Mouse (Mus musculus): ENCODE measurements around the gene Prss27. TPM values are rescaled to one million over a fixed set of nuclear protein-coding genes. Genes with fewer than 3 reads are reported as not detected.
A peak's percentile ranks its signal among the peaks of the same experiment; 100 is the strongest.
"Not testable (repeated sequence)": the region's sequence is repeated elsewhere in the genome, so short reads cannot be mapped to it uniquely, and the experiment has no call there.

The Prss27 gene
- polyA plus RNA-seq, 1 experiment from 2014 or later: not detected

DNA sequence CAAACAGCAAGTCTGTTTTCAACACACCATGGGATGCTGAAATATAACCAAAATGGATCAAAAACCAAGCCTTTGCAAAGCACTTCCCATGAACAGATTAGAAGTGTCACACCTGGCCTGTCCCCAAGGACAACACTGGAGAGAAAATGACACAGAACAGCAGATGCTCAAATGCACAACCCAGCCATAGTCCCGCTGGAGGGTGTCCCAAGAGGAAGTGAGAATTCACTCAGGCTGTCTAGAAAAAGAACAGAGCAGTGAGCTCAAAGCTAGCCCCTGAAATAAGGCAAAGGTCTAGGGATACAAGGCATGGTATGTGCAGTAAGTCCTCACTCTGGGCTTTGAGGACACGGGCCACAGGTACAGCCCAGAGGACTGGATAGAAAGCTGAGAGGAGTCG lies 31.6 kb downstream of the Prss27 start:
- Histone ChIP-seq H3K4me2 (no peak overlapping the region), H3K9ac (no peak overlapping the region), H3K4me1 (replicated peaks) (peaks cover 25% of the 10 kb centered on the region), H3K27me3 (no peaks in the 10 kb centered on the region), H3K9me3 (replicated peaks) (no peaks in the 10 kb centered on the region), H3K36me3 (peaks cover 4% of the 10 kb centered on the region; the same call in 1 of the 2 replicates), H3K27ac (no peak overlapping the region), H3K4me3 (replicated peaks) (no peak overlapping the region)
- WGBS (ENCODE audit: insufficient replicate concordance): 80% methylated on average over 3 of the region's 3 CpGs
- DNase-seq: no peak
- ATAC-seq (ENCODE audit: low read depth): no peak

- Histone ChIP-seq H3K27ac (peak within 1 kb of the TSS; percentile 73), H3K4me1 (replicated peaks) (peaks cover 26% of the 10 kb centered on the region), H3K4me2 (peak within 1 kb of the TSS; percentile 81), H3K9ac (peak within 1 kb of the TSS; percentile 94), H3K4me3 (replicated peaks) (peak within 1 kb of the TSS; percentile 95), H3K9me3 (replicated peaks) (no peaks in the 10 kb centered on the region), H3K27me3 (no peaks in the 10 kb centered on the region), H3K36me3 (peaks cover 19% of the 10 kb centered on the region)
- peak; percentile 97 for ATAC-seq (ENCODE audit: low read depth)
- WGBS (ENCODE audit: insufficient replicate concordance): under 1% methylated on average over 62 of the region's 62 CpGs
- DNase-seq: peak; percentile 88
These were observed 35.2 kb downstream of the Prss27 start, which contains the start of gene Kctd5 for GRCm38 (mm10) chr17:24072919-24073696. Gene Kctd5 (minus strand): TSS chr17:24073485.

- ATAC-seq (ENCODE audit: low read depth): no peak
- H3K9me3 ChIP-seq (replicated peaks): no peaks in the 10 kb centered on the region
- WGBS (ENCODE audit: insufficient replicate concordance): 82% methylated on average over 2 of the region's 2 CpGs
- H3K9ac ChIP-seq: no peak overlapping the region
- no peak overlapping the region for H3K27ac ChIP-seq
- peaks cover 10% of the 10 kb centered on the region for H3K4me1 ChIP-seq (replicated peaks)
- H3K4me3 ChIP-seq (replicated peaks): no peak overlapping the region
- H3K27me3 ChIP-seq: no peaks in the 10 kb centered on the region
- H3K36me3 ChIP-seq: peaks cover 41% of the 10 kb centered on the region
- no peak for DNase-seq
- H3K4me2 ChIP-seq: no peak overlapping the region
These were observed 39.2 kb downstream of the Prss27 start for GRCm38 (mm10) chr17:24077101-24077500.

DNA sequence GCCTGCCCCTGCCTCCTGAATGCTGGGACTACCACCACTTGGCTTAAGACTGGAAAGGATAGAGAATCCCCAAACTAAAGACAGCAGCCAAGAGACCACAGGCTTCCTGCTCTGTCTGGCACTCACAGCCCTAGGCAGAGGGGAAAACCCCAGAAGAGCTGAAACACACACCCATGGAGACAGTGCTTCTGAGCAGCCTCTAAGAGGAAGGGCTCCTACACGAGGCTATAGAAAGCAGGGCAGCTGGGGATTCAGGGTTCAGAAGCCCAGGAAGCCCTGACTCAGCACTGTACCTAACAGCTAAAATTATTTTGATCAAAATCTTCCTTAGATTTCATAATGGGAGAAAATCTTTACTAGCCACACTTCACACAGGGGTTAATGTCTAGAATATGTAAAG lies 46.6 kb downstream of the Prss27 start:
- no peak overlapping the region for H3K4me3 ChIP-seq (replicated peaks)
- no peaks in the 10 kb centered on the region for H3K9me3 ChIP-seq (replicated peaks)
- H3K27me3 ChIP-seq: no peaks in the 10 kb centered on the region
- H3K27ac ChIP-seq: no peak overlapping the region
- no peak for DNase-seq
- H3K4me1 ChIP-seq (replicated peaks): no peaks in the 10 kb centered on the region
- no peak for ATAC-seq (ENCODE audit: low read depth)
- H3K36me3 ChIP-seq: peaks cover 58% of the 10 kb centered on the region
- H3K9ac ChIP-seq: no peak overlapping the region
- no peak overlapping the region for H3K4me2 ChIP-seq
- 37% methylated on average over 1 of the region's 1 CpGs for WGBS (ENCODE audit: insufficient replicate concordance)

DNA sequence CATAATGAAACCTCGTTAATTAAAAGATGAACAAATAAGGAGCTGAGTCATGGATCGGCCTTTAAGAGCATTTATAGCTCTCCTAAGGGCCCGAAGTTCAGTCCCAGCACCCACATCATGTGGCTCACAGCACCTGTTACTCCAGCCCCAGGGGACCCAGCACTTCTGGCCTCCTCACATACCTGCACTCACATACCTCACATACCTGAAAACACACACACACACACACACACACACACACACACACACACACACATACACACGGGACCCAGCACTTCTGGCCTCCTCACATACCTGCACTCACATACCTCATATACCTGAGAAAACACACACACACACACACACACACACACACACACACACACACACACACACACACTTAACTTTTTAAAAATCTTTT lies 48.5 kb downstream of the Prss27 start:
- H3K9me3 ChIP-seq (replicated peaks); ATAC-seq (ENCODE audit: low read depth); H3K9ac ChIP-seq; H3K4me1 ChIP-seq (replicated peaks); H3K27me3 ChIP-seq; H3K4me2 ChIP-seq; DNase-seq; H3K4me3 ChIP-seq (replicated peaks); H3K27ac ChIP-seq: not testable (repeated sequence)
- peaks cover 66% of the 10 kb centered on the region for H3K36me3 ChIP-seq
- WGBS (ENCODE audit: insufficient replicate concordance): 84% methylated on average over 4 of the region's 4 CpGs

DNA sequence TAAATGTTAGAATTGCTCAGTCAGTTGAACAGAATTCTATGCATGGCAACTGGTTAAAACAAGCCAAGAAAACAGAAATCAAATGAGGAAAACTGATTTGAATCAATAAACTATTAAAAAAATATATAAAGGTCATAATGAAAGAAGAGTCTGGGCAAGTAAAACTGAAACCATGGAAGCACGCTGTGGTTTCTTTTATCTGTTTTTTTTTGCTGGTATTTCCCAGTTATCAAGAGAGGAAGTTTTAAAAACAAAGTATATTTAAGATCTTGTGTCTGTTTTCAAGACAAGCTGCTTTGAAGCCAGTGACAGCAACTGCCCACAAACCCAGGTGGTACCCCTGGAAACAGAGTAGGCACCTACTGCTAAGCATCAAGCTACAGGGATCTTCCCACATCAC lies 52.6 kb downstream of the Prss27 start:
- no peaks in the 10 kb centered on the region for H3K9me3 ChIP-seq (replicated peaks)
- H3K4me1 ChIP-seq (replicated peaks): no peaks in the 10 kb centered on the region
- ATAC-seq (ENCODE audit: low read depth) (no peak), DNase-seq (no peak)
- no peaks in the 10 kb centered on the region for H3K27me3 ChIP-seq
- H3K27ac ChIP-seq: no peak overlapping the region
- no peak overlapping the region for H3K4me3 ChIP-seq (replicated peaks)
- WGBS (ENCODE audit: insufficient replicate concordance): 76% methylated on average over 1 of the region's 1 CpGs
- no peak overlapping the region for H3K4me2 ChIP-seq
- H3K36me3 ChIP-seq: peaks cover 77% of the 10 kb centered on the region
- H3K9ac ChIP-seq: no peak overlapping the region

Small RNAs within 50 kb of the gene (microRNA-seq; reads per million reads assigned to microRNA genes)
- gene Gm27700: not detected

Other genes starting within 250 kb of the Prss27 start
- gene Srrm2, start 247.6 kb upstream of the Prss27 start, polyA plus RNA-seq (2015; fragmentation: Nextera tagmentation; extraction: Ambion mirVana): 228 and 235 TPM in 2 replicates
- gene Elob, start 209.0 kb upstream of the Prss27 start, polyA plus RNA-seq (2015; fragmentation: Nextera tagmentation; extraction: Ambion mirVana): 535 and 572 TPM in 2 replicates
- gene Prss33, start 202.1 kb upstream of the Prss27 start, polyA plus RNA-seq (2015; fragmentation: Nextera tagmentation; extraction: Ambion mirVana): not detected in 2 replicates
- gene Prss32, start 194.3 kb upstream of the Prss27 start, polyA plus RNA-seq (2015; fragmentation: Nextera tagmentation; extraction: Ambion mirVana): not detected in 2 replicates
- 0.09 and 0.22 TPM in 2 replicates for gene Prss41, start 194.0 kb upstream of the Prss27 start, polyA plus RNA-seq (2015; fragmentation: Nextera tagmentation; extraction: Ambion mirVana)
- gene Prss21, start 170.1 kb upstream of the Prss27 start, polyA plus RNA-seq (2015; fragmentation: Nextera tagmentation; extraction: Ambion mirVana): not detected in 2 replicates
- not detected in 2 replicates for gene Dcpp1, start 157.3 kb upstream of the Prss27 start, polyA plus RNA-seq (2015; fragmentation: Nextera tagmentation; extraction: Ambion mirVana)
- gene Dcpp2, start 157.3 kb upstream of the Prss27 start, polyA plus RNA-seq (2015; fragmentation: Nextera tagmentation; extraction: Ambion mirVana): not detected in 2 replicates
- gene Dcpp3, start 120.7 kb upstream of the Prss27 start, polyA plus RNA-seq (2015; fragmentation: Nextera tagmentation; extraction: Ambion mirVana): not detected in 2 replicates
- gene Sbp, start 96.5 kb upstream of the Prss27 start, polyA plus RNA-seq (2015; fragmentation: Nextera tagmentation; extraction: Ambion mirVana): not detected in 2 replicates
- not detected in 2 replicates for gene Sbpl, start 82.9 kb upstream of the Prss27 start, polyA plus RNA-seq (2015; fragmentation: Nextera tagmentation; extraction: Ambion mirVana)
- gene Prss30, start 57.6 kb upstream of the Prss27 start, polyA plus RNA-seq (2015; fragmentation: Nextera tagmentation; extraction: Ambion mirVana): not detected in 2 replicates
- not detected in 2 replicates for gene Prss22, start 40.0 kb upstream of the Prss27 start, polyA plus RNA-seq (2015; fragmentation: Nextera tagmentation; extraction: Ambion mirVana)
- 17.4 and 19.3 TPM in 2 replicates for gene Kctd5, start 35.3 kb downstream of the Prss27 start, polyA plus RNA-seq (2015; fragmentation: Nextera tagmentation; extraction: Ambion mirVana)
- 26.8 and 34.0 TPM in 2 replicates for gene Pdpk1, start 112.8 kb downstream of the Prss27 start, polyA plus RNA-seq (2015; fragmentation: Nextera tagmentation; extraction: Ambion mirVana)
- 18.6 and 20.8 TPM in 2 replicates for gene Amdhd2, start 125.6 kb downstream of the Prss27 start, polyA plus RNA-seq (2015; fragmentation: Nextera tagmentation; extraction: Ambion mirVana)
- gene Atp6v0c, start 131.6 kb downstream of the Prss27 start, polyA plus RNA-seq (2015; fragmentation: Nextera tagmentation; extraction: Ambion mirVana): 348 and 367 TPM in 2 replicates
- gene Tbc1d24, start 167.4 kb downstream of the Prss27 start, polyA plus RNA-seq (2015; fragmentation: Nextera tagmentation; extraction: Ambion mirVana): 6.9 and 7.5 TPM in 2 replicates
- 1.00 and 1.4 TPM in 2 replicates for gene Ntn3, start 171.4 kb downstream of the Prss27 start, polyA plus RNA-seq (2015; fragmentation: Nextera tagmentation; extraction: Ambion mirVana)
- 10.8 and 11.6 TPM in 2 replicates for gene Tedc2, start 182.7 kb downstream of the Prss27 start, polyA plus RNA-seq (2015; fragmentation: Nextera tagmentation; extraction: Ambion mirVana)
- gene Ccnf, start 213.3 kb downstream of the Prss27 start, polyA plus RNA-seq (2015; fragmentation: Nextera tagmentation; extraction: Ambion mirVana): 69.1 and 89.8 TPM in 2 replicates

All from liver, embryonic 13.5 days (tissue).